Mouse (Mus musculus) C2C12 (cell line): ENCODE measurements at regions not wholly inside any gene's neighbourhood (a gene's known extent, or its start where the extent isn't known, plus 50 kb on each side); places are given as distances from the start of the nearest gene placed in this dataset.

ENCODE experiments used
- CEBPB ChIP-seq: IDR thresholded peaks from one replicate; pipeline ENCODE4 v1.6.1; 2011; ENCODE audit warnings: low read depth, mild to moderate bottlenecking, control low read depth, moderate library complexity
- CTCF ChIP-seq: IDR thresholded peaks from one replicate; pipeline ENCODE4 v1.5.1; 2011; ENCODE audit not compliant: control insufficient read depth, insufficient read depth, insufficient read length
- MYOD1 ChIP-seq: IDR thresholded peaks from one replicate; pipeline ENCODE4 v1.6.1; 2011; ENCODE audit warnings: low read depth; ENCODE audit not compliant: control insufficient read depth, insufficient read length
- MYOG ChIP-seq: IDR thresholded peaks from one replicate; pipeline ENCODE4 v1.6.1; 2011; ENCODE audit not compliant: control insufficient read depth, insufficient read length; ENCODE audit errors: extremely low read depth

GRCm38 (mm10) chr19:22074042-22074441 is 64.8 kb upstream of the Trpm3 start:
- no peak for TF ChIP-seq CTCF
- TF ChIP-seq MYOG = no peak
- no peak for TF ChIP-seq CEBPB
- TF ChIP-seq MYOD1 = no peak
